Mouse (Mus musculus): ENCODE measurements at regions not wholly inside any gene's neighbourhood (a gene's known extent, or its start where the extent isn't known, plus 50 kb on each side); places are given as distances from the start of the nearest gene placed in this dataset.
A peak's percentile ranks its signal among the peaks of the same experiment; 100 is the strongest.

- ATAC-seq (replicated peaks; ENCODE audit: poor library complexity), result peak; percentile 17; the same call in 1 of the 2 replicates
Measured at GRCm38 (mm10) chr7:88185120-88185796, 92.6 kb upstream of the Ctsc start.

GRCm38 (mm10) chr7:88187555-88187954, 90.3 kb upstream of the Ctsc start:
- no peak for ATAC-seq (replicated peaks; ENCODE audit: poor library complexity)

- 0 out of 2 replicates have a peak, but pooled peaks have one; percentile 23 for ATAC-seq (replicated peaks; ENCODE audit: poor library complexity)
Measured at GRCm38 (mm10) chr7:88192771-88193170, 85.1 kb upstream of the Ctsc start.

- ATAC-seq (replicated peaks; ENCODE audit: poor library complexity), result no peak
Measured at GRCm38 (mm10) chr7:88199043-88199442, 78.8 kb upstream of the Ctsc start.

- no peak for ATAC-seq (replicated peaks; ENCODE audit: poor library complexity)
Measured at GRCm38 (mm10) chr7:88199929-88200538, 77.9 kb upstream of the Ctsc start.

- ATAC-seq (replicated peaks; ENCODE audit: poor library complexity), result peak; percentile 98
Measured at GRCm38 (mm10) chr7:88201658-88202364, 76.1 kb upstream of the Ctsc start.

GRCm38 (mm10) chr7:88206223-88206827, 71.6 kb upstream of the Ctsc start:
- peak; percentile 23; the same call in 1 of the 2 replicates for ATAC-seq (replicated peaks; ENCODE audit: poor library complexity)

- peak; percentile 89 for ATAC-seq (replicated peaks; ENCODE audit: poor library complexity)
Measured at GRCm38 (mm10) chr7:88206914-88207710, 70.8 kb upstream of the Ctsc start.

GRCm38 (mm10) chr7:88214713-88215198, 63.1 kb upstream of the Ctsc start:
- no peak for ATAC-seq (replicated peaks; ENCODE audit: poor library complexity)

- ATAC-seq (replicated peaks; ENCODE audit: poor library complexity), result peak; percentile 60
Measured at GRCm38 (mm10) chr7:88215425-88215824, 62.5 kb upstream of the Ctsc start.

- no peak for ATAC-seq (replicated peaks; ENCODE audit: poor library complexity)
Measured at GRCm38 (mm10) chr7:88222141-88222540, 55.7 kb upstream of the Ctsc start.

- peak; percentile 89 for ATAC-seq (replicated peaks; ENCODE audit: poor library complexity)
Measured at GRCm38 (mm10) chr7:88225800-88226199, 52.1 kb upstream of the Ctsc start.
